Mouse (Mus musculus) cerebellum, adult 2 months (tissue): Measurements from ENCODE around the gene Cd276.

Source experiments
- CTCF ChIP-seq: fragments of 200-500 bp; IDR thresholded peaks from 2 replicates; pipeline ENCODE4 v1.5.1; 2011; ENCODE audit warnings: low read depth, mild to moderate bottlenecking, control low read depth, low read length, moderate library complexity, borderline replicate concordance; ENCODE audit not compliant: insufficient read depth
- POLR2A ChIP-seq: fragments of 200-500 bp; IDR thresholded peaks from 2 replicates; pipeline ENCODE4 v1.6.1; 2011; ENCODE audit warnings: low read length, control low read depth, borderline replicate concordance; ENCODE audit not compliant: insufficient read depth

DNA sequence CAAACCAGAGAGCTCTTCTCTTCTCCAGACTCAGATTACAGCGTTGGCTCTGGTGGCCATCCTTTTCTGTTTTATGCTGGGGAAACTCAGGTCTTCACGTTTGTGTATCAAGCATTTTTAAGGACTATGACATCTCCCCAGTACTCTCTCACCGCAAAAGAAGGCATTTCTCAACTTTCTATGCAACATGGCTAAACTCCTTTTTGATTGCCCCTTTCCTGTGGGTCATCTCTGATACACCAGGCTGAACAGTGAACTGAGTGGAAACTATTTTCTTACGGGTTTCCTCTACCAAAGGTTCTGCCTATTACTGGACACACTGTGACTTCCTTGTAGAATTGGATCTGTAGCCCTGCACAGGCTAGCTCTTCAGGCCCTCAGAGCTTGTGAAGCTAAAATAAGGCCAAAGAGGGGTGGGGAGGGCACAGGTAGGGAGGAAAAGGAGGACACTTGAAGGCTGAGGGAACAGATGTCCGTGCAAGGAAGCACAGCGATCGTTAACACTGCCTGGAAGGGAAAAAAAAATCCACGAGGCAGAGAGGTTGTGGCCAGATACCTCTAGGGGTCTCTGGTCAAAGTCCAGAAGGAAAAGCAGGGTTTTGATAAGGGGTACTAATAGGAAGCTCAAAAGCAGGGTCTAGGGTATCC is 26.2 kb upstream of the Cd276 start:
- no peak for TF ChIP-seq CTCF
- TF ChIP-seq POLR2A = no peak
